Mouse (Mus musculus) erythroblast, embryonic 14.5 days (primary cell): ENCODE results near the gene Arvcf. TPM values are rescaled to one million over a fixed set of nuclear protein-coding genes. Genes with fewer than 3 reads are reported as not detected.
A peak's percentile ranks its signal among the peaks of the same experiment; 100 is the strongest.

ENCODE experiments used
- H3K27me3 ChIP-seq: 2 replicates; pipeline ENCODE4 v1.6.1; 2012; ENCODE audit warnings: inconsistent platforms; ENCODE audit not compliant: control insufficient read depth
- H3K36me3 ChIP-seq: 2 replicates; pipeline ENCODE4 v1.6.1; 2012; ENCODE audit warnings: mild to moderate bottlenecking, inconsistent platforms; ENCODE audit not compliant: control insufficient read depth
- H3K4me1 ChIP-seq: 2 replicates; pipeline ENCODE4 v1.6.1; 2012; ENCODE audit warnings: inconsistent platforms; ENCODE audit not compliant: control insufficient read depth
- H3K4me3 ChIP-seq: replicated peaks from 2 replicates; pipeline ENCODE3; 2012; ENCODE audit warnings: moderate library complexity, mild to moderate bottlenecking, inconsistent platforms
- H3K9me3 ChIP-seq: 2 replicates; pipeline ENCODE4 v1.6.1; 2012; ENCODE audit warnings: low read length, inconsistent platforms, mixed read lengths; ENCODE audit not compliant: control insufficient read depth
- GATA1 ChIP-seq: IDR thresholded peaks from 2 replicates; pipeline ENCODE4 v1.6.1; 2012; ENCODE audit warnings: low read length, inconsistent platforms, mixed read lengths
- TAL1 ChIP-seq: IDR thresholded peaks from 3 replicates; pipeline ENCODE4 v1.6.1; 2012; ENCODE audit warnings: low read length, inconsistent platforms, mixed read lengths
- polyA plus RNA-seq: library from polyadenylated mRNA; stranded (reverse); fragments of >175 nt; gene quantifications from 2 replicates; pipeline ENCODE4 v1.2.3, GENCODE M21; 2012

Gene Arvcf
- polyA plus RNA-seq, 1 experiment: 0.84 TPM

GRCm38 (mm10) chr16:18348601-18349175, 706 bp downstream of the Arvcf start:
- no peak for TF ChIP-seq GATA1
- H3K9me3 ChIP-seq: peaks cover 7% of the 10 kb centered on the region; the same call in 1 of the 2 replicates
- H3K27me3 ChIP-seq: peaks cover 66% of the 10 kb centered on the region
- H3K4me1 ChIP-seq: peaks cover 53% of the 10 kb centered on the region
- no peaks in the 10 kb centered on the region for H3K36me3 ChIP-seq
- H3K4me3 ChIP-seq: peak overlapping the region; percentile 49

GRCm38 (mm10) chr16:18349761-18350325, 1.9 kb downstream of the Arvcf start:
- peaks cover 66% of the 10 kb centered on the region for H3K27me3 ChIP-seq
- no peak overlapping the region for H3K4me3 ChIP-seq
- H3K4me1 ChIP-seq: peaks cover 50% of the 10 kb centered on the region
- no peaks in the 10 kb centered on the region for H3K36me3 ChIP-seq
- TF ChIP-seq GATA1 (no peak), TAL1 (no peak)
- peaks cover 7% of the 10 kb centered on the region; the same call in 1 of the 2 replicates for H3K9me3 ChIP-seq

- Histone ChIP-seq H3K4me3 (no peak overlapping the region), H3K4me1 (peaks cover 45% of the 10 kb centered on the region), H3K27me3 (peaks cover 54% of the 10 kb centered on the region), H3K36me3 (no peaks in the 10 kb centered on the region), H3K9me3 (peaks cover 7% of the 10 kb centered on the region; the same call in 1 of the 2 replicates)
- TF ChIP-seq TAL1: no peak
Observed at GRCm38 (mm10) chr16:18351313-18352055, 3.5 kb downstream of the Arvcf start.

- Histone ChIP-seq H3K36me3 (no peaks in the 10 kb centered on the region), H3K4me1 (peaks cover 44% of the 10 kb centered on the region), H3K27me3 (peaks cover 38% of the 10 kb centered on the region), H3K4me3 (no peak overlapping the region), H3K9me3 (peaks cover 4% of the 10 kb centered on the region; the same call in 1 of the 2 replicates)
- TF ChIP-seq TAL1: peak; percentile 75
- peak; percentile 58 for TF ChIP-seq GATA1
Observed at GRCm38 (mm10) chr16:18353106-18353505, 5.1 kb downstream of the Arvcf start.

GRCm38 (mm10) chr16:18356961-18357360, 9.0 kb downstream of the Arvcf start:
- Histone ChIP-seq H3K27me3 (no peaks in the 10 kb centered on the region; the same call in 1 of the 2 replicates), H3K4me1 (peaks cover 27% of the 10 kb centered on the region), H3K36me3 (no peaks in the 10 kb centered on the region), H3K4me3 (no peak overlapping the region), H3K9me3 (no peaks in the 10 kb centered on the region)
- TF ChIP-seq TAL1 (no peak), GATA1 (no peak)

GRCm38 (mm10) chr16:18357977-18358376, 10.0 kb downstream of the Arvcf start:
- H3K9me3 ChIP-seq: no peaks in the 10 kb centered on the region
- no peaks in the 10 kb centered on the region for H3K36me3 ChIP-seq
- H3K4me3 ChIP-seq: no peak overlapping the region
- no peaks in the 10 kb centered on the region for H3K27me3 ChIP-seq
- H3K4me1 ChIP-seq: peaks cover 17% of the 10 kb centered on the region
- no peak for TF ChIP-seq GATA1
- TF ChIP-seq TAL1: no peak

- Histone ChIP-seq H3K4me1 (peaks cover 4% of the 10 kb centered on the region), H3K36me3 (no peaks in the 10 kb centered on the region), H3K4me3 (no peak overlapping the region), H3K9me3 (0 out of 2 replicates have a peak, but pooled peaks cover 3% of the 10 kb centered on the region), H3K27me3 (no peaks in the 10 kb centered on the region)
- TF ChIP-seq GATA1 (no peak), TAL1 (no peak)
Observed at GRCm38 (mm10) chr16:18360151-18360805, 12.3 kb downstream of the Arvcf start.

- no peak overlapping the region for H3K4me3 ChIP-seq
- no peak for TF ChIP-seq TAL1
- TF ChIP-seq GATA1: no peak
- H3K9me3 ChIP-seq: 0 out of 2 replicates have a peak, but pooled peaks cover 3% of the 10 kb centered on the region
Observed at GRCm38 (mm10) chr16:18362948-18363347, 15.0 kb downstream of the Arvcf start.

GRCm38 (mm10) chr16:18366849-18367248, 18.9 kb downstream of the Arvcf start:
- Histone ChIP-seq H3K4me1 (peaks cover 19% of the 10 kb centered on the region), H3K36me3 (no peaks in the 10 kb centered on the region), H3K27me3 (no peaks in the 10 kb centered on the region), H3K4me3 (no peak overlapping the region), H3K9me3 (0 out of 2 replicates have a peak, but pooled peaks cover 3% of the 10 kb centered on the region)
- TF ChIP-seq TAL1 (no peak), GATA1 (no peak)

More at GRCm38 (mm10) chr16:18362948-18363347, 15.0 kb downstream of the Arvcf start:
- no peaks in the 10 kb centered on the region for H3K27me3 ChIP-seq
- H3K36me3 ChIP-seq: no peaks in the 10 kb centered on the region
- H3K4me1 ChIP-seq: no peaks in the 10 kb centered on the region; the same call in 1 of the 2 replicates
